Mouse (Mus musculus): ENCODE results near the gene Hoxc10.

The Hoxc10 gene

GRCm38 (mm10) chr15:102988078-102988477 lies 21.5 kb downstream of the Hoxc10 start:
- no peak for DNase-seq (ENCODE audit: low spot score in 2 of 2)

GRCm38 (mm10) chr15:102990461-102991397 lies 24.1 kb downstream of the Hoxc10 start, which contains the start of gene Hoxc8:
TSS of gene Hoxc8 (plus strand) at chr15:102990607.
- DNase-seq (ENCODE audit: low spot score in 2 of 2) = no peak

- DNase-seq (ENCODE audit: low spot score in 2 of 2) = no peak
Measured at GRCm38 (mm10) chr15:102991782-102992181, 25.2 kb downstream of the Hoxc10 start.

GRCm38 (mm10) chr15:102992206-102992605 lies 25.6 kb downstream of the Hoxc10 start:
- no peak for DNase-seq (ENCODE audit: low spot score in 2 of 2)

GRCm38 (mm10) chr15:102992863-102993262 lies 26.3 kb downstream of the Hoxc10 start:
- no peak for DNase-seq (ENCODE audit: low spot score in 2 of 2)

GRCm38 (mm10) chr15:102996548-102996947 lies 30.0 kb downstream of the Hoxc10 start:
- DNase-seq (ENCODE audit: low spot score in 2 of 2) = no peak

GRCm38 (mm10) chr15:102997431-102997830 lies 30.8 kb downstream of the Hoxc10 start:
- DNase-seq (ENCODE audit: low spot score in 2 of 2) = no peak

GRCm38 (mm10) chr15:102997939-102998355 lies 31.4 kb downstream of the Hoxc10 start, which contains the start of gene Hoxc6:
TSS of gene Hoxc6 (plus strand) at chr15:102998257.
- no peak for DNase-seq (ENCODE audit: low spot score in 2 of 2)

- no peak for DNase-seq (ENCODE audit: low spot score in 2 of 2)
Measured at GRCm38 (mm10) chr15:102998608-102999182, 32.1 kb downstream of the Hoxc10 start.

- no peak for DNase-seq (ENCODE audit: low spot score in 2 of 2)
Measured at GRCm38 (mm10) chr15:102999183-102999831, 32.7 kb downstream of the Hoxc10 start.

- DNase-seq (ENCODE audit: low spot score in 2 of 2) = no peak
Measured at GRCm38 (mm10) chr15:102999955-103000354, 33.4 kb downstream of the Hoxc10 start.

- no peak for DNase-seq (ENCODE audit: low spot score in 2 of 2)
Measured at GRCm38 (mm10) chr15:103000501-103000901, 33.9 kb downstream of the Hoxc10 start.

- DNase-seq (ENCODE audit: low spot score in 2 of 2) = no peak
Measured at GRCm38 (mm10) chr15:103001370-103001769, 34.8 kb downstream of the Hoxc10 start.

GRCm38 (mm10) chr15:103002156-103002555 lies 35.6 kb downstream of the Hoxc10 start:
- DNase-seq (ENCODE audit: low spot score in 2 of 2) = no peak

- DNase-seq (ENCODE audit: low spot score in 2 of 2) = no peak
Measured at GRCm38 (mm10) chr15:103002821-103003448, 36.3 kb downstream of the Hoxc10 start.

GRCm38 (mm10) chr15:103005308-103005707 lies 38.7 kb downstream of the Hoxc10 start:
- DNase-seq (ENCODE audit: low spot score in 2 of 2) = no peak

- no peak for DNase-seq (ENCODE audit: low spot score in 2 of 2)
Measured at GRCm38 (mm10) chr15:103005797-103006196, 39.2 kb downstream of the Hoxc10 start.

- DNase-seq (ENCODE audit: low spot score in 2 of 2) = no peak
Measured at GRCm38 (mm10) chr15:103006326-103006725, 39.7 kb downstream of the Hoxc10 start.

GRCm38 (mm10) chr15:103009265-103010111 lies 42.9 kb downstream of the Hoxc10 start:
- DNase-seq (ENCODE audit: low spot score in 2 of 2) = no peak

GRCm38 (mm10) chr15:103010112-103010846 lies 43.7 kb downstream of the Hoxc10 start:
- DNase-seq (ENCODE audit: low spot score in 2 of 2) = no peak
